Mouse (Mus musculus) stomach, postnatal 0 days (tissue): Measurements from ENCODE around the gene Negr1. TPM values are rescaled to one million over a fixed set of nuclear protein-coding genes. Genes with fewer than 3 reads are reported as not detected.
A peak's percentile ranks its signal among the peaks of the same experiment; 100 is the strongest.

Experiments
- ATAC-seq: fragments of 200-750 bp; cut with Nextera tagmentation; 2 replicates; pipeline ENCODE4 v1.8.0; 2017; ENCODE audit not compliant: low FRiP score, low TSS enrichment
- DNase-seq: peaks from one replicate; pipeline ENCODE4 v3.0.0-alpha.2; 2016; ENCODE audit warnings: low spot score
- H3K27ac ChIP-seq: fragments of 300-500 bp; sonication (generic); replicated peaks from 2 replicates; pipeline ENCODE4 v1.5.1; 2014; ENCODE audit warnings: mild to moderate bottlenecking, control low read depth
- H3K27me3 ChIP-seq: fragments of 300-500 bp; sonication (generic); 2 replicates; pipeline ENCODE4 v1.6.1; 2014; ENCODE audit warnings: low read length; ENCODE audit not compliant: control insufficient read depth, insufficient read depth
- H3K36me3 ChIP-seq: fragments of 300-500 bp; sonication (generic); 2 replicates; pipeline ENCODE4 v1.6.1; 2014; ENCODE audit warnings: low read length, mixed read lengths; ENCODE audit not compliant: control insufficient read depth, insufficient read depth
- H3K4me1 ChIP-seq: fragments of 300-500 bp; sonication (generic); replicated peaks from 2 replicates; pipeline ENCODE4 v1.6.1; 2014; ENCODE audit warnings: antibody characterized with exemption; ENCODE audit not compliant: control insufficient read depth, insufficient read depth
- H3K4me2 ChIP-seq: fragments of 300-500 bp; sonication (generic); replicated peaks from 2 replicates; pipeline ENCODE4 v1.6.1; 2014; ENCODE audit warnings: low read depth, mild to moderate bottlenecking, control low read depth, moderate library complexity
- H3K4me3 ChIP-seq: fragments of 300-500 bp; sonication (generic); 2 replicates; pipeline ENCODE4 v1.5.1; 2014; ENCODE audit warnings: low read depth, low read length, control low read depth
- H3K9ac ChIP-seq: fragments of 300-500 bp; sonication (generic); 2 replicates; pipeline ENCODE4 v1.6.1; 2014; ENCODE audit warnings: mild to moderate bottlenecking, low read length, control low read depth, mixed read lengths
- H3K9me3 ChIP-seq: fragments of 300-500 bp; sonication (generic); 2 replicates; pipeline ENCODE4 v1.6.1; 2016; ENCODE audit warnings: low read length; ENCODE audit not compliant: control insufficient read depth
- CTCF ChIP-seq: IDR thresholded peaks from 2 replicates; pipeline ENCODE4 v1.5.1; 2016; ENCODE audit warnings: antibody characterized with exemption, low read depth, mild to moderate bottlenecking, moderate library complexity
- EP300 ChIP-seq: optimal IDR thresholded peaks from 2 replicates; pipeline ENCODE3; 2016; ENCODE audit warnings: antibody characterized with exemption
- WGBS: fragments of 180-500 bp; shearing (Covaris S2); extraction: QIAGEN DNeasy Blood & Tissue Kit; methylation state at CpG from one replicate; pipeline ENCODE4 v1.1.7; 2014; 5-methylcytosine and 5-hydroxymethylcytosine counted together
- polyA plus RNA-seq: library from polyadenylated mRNA; unstranded; fragments of >200 nt; fragmentation: Nextera tagmentation; extraction: Ambion mirVana; gene quantifications from 2 replicates; pipeline ENCODE4 v1.2.1, GENCODE M21; 2015

Gene Negr1
- polyA plus RNA-seq, 1 experiment from 2014 or later = 1.5 TPM

DNA sequence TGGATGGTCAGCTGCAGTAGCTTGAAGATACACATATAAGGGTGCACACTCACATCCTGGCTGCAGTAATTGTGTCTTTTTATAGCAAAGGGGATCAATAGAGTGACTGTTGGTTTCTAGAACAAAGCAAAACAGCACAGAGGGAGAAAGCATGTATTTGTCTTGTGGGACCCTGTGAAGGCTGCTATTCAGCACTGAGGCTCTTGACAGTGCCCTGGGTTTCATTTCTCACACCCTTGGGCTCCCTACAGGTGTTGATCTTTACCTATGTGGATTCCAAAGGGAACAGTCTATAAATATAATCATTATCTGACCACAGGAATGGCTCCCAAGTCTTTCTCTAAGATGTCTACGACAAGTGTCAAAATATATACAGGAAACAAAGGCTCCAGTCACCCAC is 693.9 kb downstream of the Negr1 start:
- no peak for DNase-seq
- H3K36me3 ChIP-seq = no peaks in the 10 kb centered on the region
- no peaks in the 10 kb centered on the region for H3K9me3 ChIP-seq
- H3K27me3 ChIP-seq = no peaks in the 10 kb centered on the region
- H3K4me2 ChIP-seq = no peak overlapping the region
- H3K4me1 ChIP-seq = no peaks in the 10 kb centered on the region
- H3K27ac ChIP-seq = no peak overlapping the region
- no peak for ATAC-seq
- no peak overlapping the region for H3K9ac ChIP-seq
- no peak overlapping the region for H3K4me3 ChIP-seq
- 52% methylated on average over 1 of the region's 1 CpGs for WGBS
- TF ChIP-seq CTCF (no peak), EP300 (no peak)

DNA sequence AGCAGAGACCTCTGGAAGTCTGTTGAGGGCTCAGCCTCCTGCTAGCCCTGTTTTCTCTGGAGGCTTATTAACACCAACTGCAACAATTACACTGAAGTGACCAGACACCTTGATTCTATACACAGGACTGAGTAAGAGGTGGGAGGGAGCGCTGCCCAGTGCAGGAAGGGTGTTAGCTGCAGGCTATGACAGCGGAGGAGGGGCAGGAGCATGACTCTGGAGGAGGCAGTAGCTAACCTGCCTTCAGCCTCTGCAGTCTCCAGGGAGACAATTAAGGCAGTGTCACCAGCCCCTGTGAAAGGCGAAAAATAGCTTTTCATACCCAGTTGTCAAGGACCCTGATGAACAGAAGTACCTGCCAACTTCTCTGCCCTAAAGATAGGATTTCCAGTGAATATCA is 694.3 kb downstream of the Negr1 start:
- WGBS = 61% methylated on average over 3 of the region's 3 CpGs
- TF ChIP-seq EP300 = no peak
- no peak for TF ChIP-seq CTCF
- Histone ChIP-seq H3K27ac (no peak overlapping the region), H3K4me1 (no peaks in the 10 kb centered on the region), H3K27me3 (no peaks in the 10 kb centered on the region), H3K9ac (no peak overlapping the region), H3K36me3 (no peaks in the 10 kb centered on the region), H3K9me3 (no peaks in the 10 kb centered on the region), H3K4me3 (no peak overlapping the region), H3K4me2 (no peak overlapping the region)
- ATAC-seq = no peak
- DNase-seq = no peak

GRCm38 (mm10) chr3:157268742-157269141 is 707.1 kb downstream of the Negr1 start:
- Histone ChIP-seq H3K9ac (no peak overlapping the region), H3K4me2 (no peak overlapping the region)
- WGBS = 65% methylated on average over 4 of the region's 4 CpGs

GRCm38 (mm10) chr3:157272379-157272778 is 710.8 kb downstream of the Negr1 start:
- Histone ChIP-seq H3K36me3 (no peaks in the 10 kb centered on the region), H3K4me3 (no peak overlapping the region), H3K9ac (no peak overlapping the region), H3K4me1 (no peaks in the 10 kb centered on the region), H3K27me3 (no peaks in the 10 kb centered on the region), H3K4me2 (no peak overlapping the region), H3K9me3 (no peaks in the 10 kb centered on the region), H3K27ac (no peak overlapping the region)
- no peak for ATAC-seq
- TF ChIP-seq EP300 = no peak
- TF ChIP-seq CTCF = no peak
- no peak for DNase-seq

More at GRCm38 (mm10) chr3:157268742-157269141, 707.1 kb downstream of the Negr1 start:
- Histone ChIP-seq H3K4me1 (no peaks in the 10 kb centered on the region), H3K4me3 (no peak overlapping the region), H3K36me3 (no peaks in the 10 kb centered on the region), H3K27ac (no peak overlapping the region), H3K27me3 (no peaks in the 10 kb centered on the region), H3K9me3 (no peaks in the 10 kb centered on the region)
- DNase-seq = no peak
- TF ChIP-seq CTCF (peak; percentile 25), EP300 (no peak)
- ATAC-seq = no peak

DNA sequence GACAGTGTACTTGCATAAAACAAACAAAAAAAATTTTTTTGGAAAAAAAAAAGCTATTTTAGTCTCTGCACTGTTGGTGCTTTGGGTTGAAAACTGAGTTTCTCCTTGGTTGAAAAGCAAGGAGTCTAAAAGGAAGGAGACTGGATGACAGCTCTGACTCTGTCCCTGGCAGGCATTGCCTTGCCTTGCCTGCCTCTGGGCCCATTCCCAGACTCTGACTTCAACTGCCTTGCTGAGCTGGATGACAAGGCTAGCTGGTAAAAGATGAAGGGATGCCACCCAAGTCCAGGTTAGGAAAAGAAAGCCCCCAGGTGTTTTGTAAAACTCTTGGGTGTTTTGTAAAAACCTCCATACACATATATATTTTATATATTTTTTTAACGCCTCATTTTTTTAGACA is 712.5 kb downstream of the Negr1 start:
- WGBS = 84% methylated on average over 1 of the region's 1 CpGs
- TF ChIP-seq EP300 (no peak), CTCF (no peak)
- Histone ChIP-seq H3K4me2 (no peak overlapping the region), H3K9me3 (no peaks in the 10 kb centered on the region), H3K4me1 (no peaks in the 10 kb centered on the region), H3K9ac (no peak overlapping the region), H3K36me3 (no peaks in the 10 kb centered on the region), H3K27me3 (no peaks in the 10 kb centered on the region), H3K27ac (no peak overlapping the region), H3K4me3 (no peak overlapping the region)
- DNase-seq (no peak), ATAC-seq (no peak)

DNA sequence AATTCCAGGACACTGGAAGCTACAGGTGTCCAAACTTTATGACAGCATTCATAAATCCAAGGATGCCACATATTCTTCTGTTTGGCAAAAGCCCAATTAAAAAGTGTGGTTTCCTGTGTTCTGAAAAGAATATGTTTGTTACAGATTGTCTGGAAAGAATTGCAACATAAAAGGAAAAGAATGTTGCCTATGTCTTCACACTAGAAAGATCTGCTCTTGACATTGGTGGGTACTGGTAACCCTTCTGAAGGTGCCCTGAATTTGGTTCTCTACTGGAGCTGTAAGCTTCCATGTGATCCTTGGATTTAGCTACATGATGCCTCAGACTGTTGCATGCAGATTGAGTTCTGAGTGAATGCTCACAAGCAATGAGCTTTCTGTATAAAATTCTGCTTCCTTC is 718.1 kb downstream of the Negr1 start:
- no peaks in the 10 kb centered on the region for H3K4me1 ChIP-seq
- no peak overlapping the region for H3K9ac ChIP-seq
- ATAC-seq (no peak), DNase-seq (no peak)
- no peak overlapping the region for H3K4me2 ChIP-seq
- H3K27me3 ChIP-seq = no peaks in the 10 kb centered on the region
- no peak overlapping the region for H3K4me3 ChIP-seq
- TF ChIP-seq EP300 = no peak
- no peak for TF ChIP-seq CTCF
- no peak overlapping the region for H3K27ac ChIP-seq
- no peaks in the 10 kb centered on the region for H3K9me3 ChIP-seq
- no peaks in the 10 kb centered on the region for H3K36me3 ChIP-seq
